Mouse (Mus musculus): ENCODE results near the gene 4933417A18Rik. TPM values are rescaled to one million over a fixed set of nuclear protein-coding genes. Genes with fewer than 3 reads are reported as not detected.
"Not testable (repeated sequence)": the region's sequence is repeated elsewhere in the genome, so short reads cannot be mapped to it uniquely, and the experiment has no call there.

The 4933417A18Rik gene
- polyA plus RNA-seq, 1 experiment = not detected

DNA sequence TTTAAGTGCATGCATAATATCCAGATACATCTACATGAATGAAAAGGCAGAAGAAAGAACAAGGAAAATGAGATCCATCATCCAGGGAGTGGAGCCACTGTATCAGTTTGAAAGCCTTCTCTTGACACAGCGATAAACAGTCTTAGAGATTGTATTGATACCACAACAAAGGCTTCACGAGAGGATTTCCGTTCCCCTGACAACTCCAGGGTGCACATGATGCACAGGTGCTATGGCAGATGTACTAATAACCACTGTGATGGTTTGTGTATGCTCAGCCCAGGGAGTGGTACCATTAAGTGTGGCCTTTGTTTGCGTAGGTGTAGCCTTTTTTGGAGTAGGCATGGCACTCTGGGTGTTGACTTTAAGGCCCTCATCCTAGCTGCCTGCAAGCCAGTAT lies 32.7 kb downstream of the 4933417A18Rik start:
- no peak overlapping the region for H3K4me3 ChIP-seq
- H3K4me2 ChIP-seq (ENCODE audit: low read depth) = no peak overlapping the region
- H3K79me2 ChIP-seq (ENCODE audit: control insufficient read depth, insufficient read depth) = no peaks in the 10 kb centered on the region
- TF ChIP-seq CEBPB (IDR thresholded peaks at IDR 0.05; ENCODE audit: insufficient read depth, poor library complexity, severe bottlenecking) = no peak
- TF ChIP-seq MAX (IDR thresholded peaks at IDR 0.05; ENCODE audit: low read depth) = no peak
- TF ChIP-seq POLR2AphosphoS2 (IDR thresholded peaks at IDR 0.05; ENCODE audit: insufficient read length, low read depth) = no peak
- TF ChIP-seq USF1 (IDR thresholded peaks at IDR 0.05; ENCODE audit: low read depth) = no peak
- no peak for TF ChIP-seq MYOD1 (IDR thresholded peaks at IDR 0.05; ENCODE audit: control insufficient read depth in 1 of 3, insufficient read length in 2 of 3, low read depth in 2 of 3)
- no peak for TF ChIP-seq TCF3 (IDR thresholded peaks at IDR 0.05; ENCODE audit: insufficient read length, low read depth)
- TF ChIP-seq TCF12 (IDR thresholded peaks at IDR 0.05; ENCODE audit: insufficient read depth, poor library complexity, severe bottlenecking) = no peak
- TF ChIP-seq REST (IDR thresholded peaks at IDR 0.05; ENCODE audit: insufficient read depth, insufficient read length) = no peak
- no peak overlapping the region for H3ac ChIP-seq (ENCODE audit: control insufficient read depth, insufficient read length)
- no peaks in the 10 kb centered on the region for H3K27me3 ChIP-seq (ENCODE audit: control insufficient read depth, insufficient read depth, insufficient read length)
- H3K36me3 ChIP-seq (ENCODE audit: control insufficient read depth, insufficient read depth) = no peaks in the 10 kb centered on the region

DNA sequence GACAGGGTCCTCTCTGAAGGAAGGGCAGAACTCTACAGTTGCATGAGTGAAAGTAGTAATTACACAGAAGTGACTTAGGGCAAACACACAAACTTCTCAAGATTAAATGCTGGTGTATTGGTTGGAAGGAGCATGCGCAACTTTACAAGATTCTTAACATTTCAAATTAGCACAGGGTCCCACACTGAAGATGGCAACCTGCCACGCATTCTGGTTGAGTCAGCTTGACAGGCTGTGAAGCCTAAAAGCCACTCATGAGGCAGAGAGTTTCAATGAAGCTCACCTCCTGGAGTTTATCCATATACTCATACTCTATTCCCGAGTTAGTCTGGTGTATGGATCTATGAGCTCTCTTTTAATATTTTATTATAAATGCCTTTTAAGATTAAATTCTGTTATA lies 33.9 kb downstream of the 4933417A18Rik start:
- H3K4me3 ChIP-seq; H3ac ChIP-seq (ENCODE audit: control insufficient read depth, insufficient read length); H3K79me2 ChIP-seq (ENCODE audit: control insufficient read depth, insufficient read depth); H3K4me2 ChIP-seq (ENCODE audit: low read depth); H3K27me3 ChIP-seq (ENCODE audit: control insufficient read depth, insufficient read depth, insufficient read length); H3K36me3 ChIP-seq (ENCODE audit: control insufficient read depth, insufficient read depth): not testable (repeated sequence)

DNA sequence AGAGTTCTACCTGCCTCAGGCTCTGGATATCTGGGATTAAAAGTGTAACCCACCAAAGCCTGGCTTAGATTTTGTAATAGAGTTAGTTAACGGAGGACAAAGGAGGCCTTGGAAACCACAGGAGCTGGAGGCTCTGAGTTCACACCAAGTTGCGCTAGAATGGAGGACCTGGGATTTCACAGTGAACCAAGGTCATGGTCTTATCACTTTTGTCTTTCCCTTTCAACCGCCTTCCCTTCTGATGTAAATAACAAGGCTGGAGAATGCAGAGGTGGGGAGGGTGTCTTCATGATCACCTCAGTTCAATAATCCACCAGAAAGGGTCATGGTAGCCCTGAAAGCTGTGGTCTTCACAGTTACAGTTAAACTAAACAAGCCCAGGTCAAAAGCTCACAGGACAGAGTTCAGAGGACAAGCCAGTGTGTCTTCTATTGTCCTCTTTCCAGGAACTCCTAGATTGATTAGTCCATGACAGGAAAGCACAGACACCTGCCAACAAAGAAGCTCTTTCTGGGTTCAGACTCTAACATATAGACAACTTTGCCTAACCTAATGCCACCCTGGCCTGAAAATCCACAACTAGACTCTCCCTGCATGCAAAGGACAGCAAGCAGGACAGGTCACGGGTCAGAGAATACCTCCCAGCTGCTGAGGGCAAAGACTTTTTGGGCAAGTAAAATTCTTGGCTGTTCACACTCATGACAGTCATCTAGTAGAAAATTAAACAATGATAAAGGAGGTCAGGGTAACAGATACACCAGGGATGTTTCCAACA lies 37.0 kb downstream of the 4933417A18Rik start:
- no peaks in the 10 kb centered on the region for H3K79me2 ChIP-seq (ENCODE audit: control insufficient read depth, insufficient read depth)
- no peaks in the 10 kb centered on the region for H3K27me3 ChIP-seq (ENCODE audit: control insufficient read depth, insufficient read depth, insufficient read length)
- TF ChIP-seq REST (IDR thresholded peaks at IDR 0.05; ENCODE audit: insufficient read depth, insufficient read length) (no peak), POLR2A (IDR thresholded peaks at IDR 0.05; ENCODE audit: insufficient read length, low read depth) (no peak), SRF (IDR thresholded peaks at IDR 0.05; ENCODE audit: control insufficient read depth, insufficient read length, low read depth) (no peak), MYOG (IDR thresholded peaks at IDR 0.05; ENCODE audit: control insufficient read depth in 1 of 3, insufficient read depth in 1 of 3, insufficient read length in 2 of 3, low read depth in 2 of 3) (no peak), POLR2AphosphoS2 (IDR thresholded peaks at IDR 0.05; ENCODE audit: insufficient read length, low read depth) (no peak), TCF3 (IDR thresholded peaks at IDR 0.05; ENCODE audit: insufficient read length, low read depth) (no peak), CEBPB (IDR thresholded peaks at IDR 0.05; ENCODE audit: insufficient read depth, poor library complexity, severe bottlenecking) (no peak), USF1 (IDR thresholded peaks at IDR 0.05; ENCODE audit: low read depth) (no peak), E2F4 (IDR thresholded peaks at IDR 0.05; ENCODE audit: insufficient read depth) (no peak), MYOD1 (IDR thresholded peaks at IDR 0.05; ENCODE audit: control insufficient read depth in 1 of 3, insufficient read length in 2 of 3, low read depth in 2 of 3) (no peak), TCF12 (IDR thresholded peaks at IDR 0.05; ENCODE audit: insufficient read depth, poor library complexity, severe bottlenecking) (no peak), MAX (IDR thresholded peaks at IDR 0.05; ENCODE audit: low read depth) (no peak)
- no peak overlapping the region for H3K4me2 ChIP-seq (ENCODE audit: low read depth)
- no peak overlapping the region for H3K4me3 ChIP-seq
- H3K36me3 ChIP-seq (ENCODE audit: control insufficient read depth, insufficient read depth) = no peaks in the 10 kb centered on the region
- H3ac ChIP-seq (ENCODE audit: control insufficient read depth, insufficient read length) = no peak overlapping the region

DNA sequence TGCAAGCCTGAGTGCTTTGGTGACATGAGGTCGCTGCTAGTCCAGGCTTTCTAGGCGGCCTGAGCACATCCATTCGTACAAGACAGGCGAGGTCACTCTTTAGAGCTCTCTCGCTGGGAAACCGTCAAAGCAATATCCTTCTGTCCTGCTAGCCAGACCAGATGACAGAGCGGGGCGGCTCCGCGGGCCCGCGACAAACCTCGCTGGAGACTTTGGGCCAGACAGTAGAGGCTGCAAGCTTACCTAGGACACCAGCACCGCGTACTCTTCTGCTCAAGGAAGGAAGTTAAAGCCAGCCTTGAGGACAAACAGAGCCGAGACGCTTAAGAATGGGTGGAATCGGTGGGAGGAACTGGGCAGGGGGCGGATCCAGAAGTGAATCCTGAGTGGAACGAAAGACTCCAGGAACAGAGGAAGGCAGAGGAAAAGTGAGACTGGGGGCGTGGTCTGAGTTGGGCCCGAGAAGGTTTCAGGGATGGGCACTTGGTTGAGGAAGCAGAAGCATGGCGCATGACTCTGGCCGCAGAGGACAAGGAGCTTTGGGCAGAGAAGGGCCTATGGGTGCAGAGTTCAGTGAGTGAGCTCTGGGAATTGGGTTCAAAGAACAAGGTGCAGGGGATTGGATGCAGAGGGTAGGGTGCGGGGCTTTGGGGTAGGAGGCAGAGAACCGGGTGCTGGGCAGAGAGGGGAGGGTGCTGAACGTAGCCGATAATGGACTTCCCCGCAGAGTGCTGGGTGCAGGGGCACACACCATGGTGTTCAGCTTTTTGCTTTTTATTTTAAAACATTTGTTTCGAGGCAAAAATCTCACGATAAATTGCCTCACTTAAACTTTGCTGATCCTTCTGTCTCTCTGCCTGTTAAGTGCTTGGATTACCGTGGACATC lies 39.5 kb downstream of the 4933417A18Rik start, which contains the start of gene Eci3:
Gene Eci3 (minus strand): TSS at position 300 of the 887 bp plus-strand sequence.
- H3K27me3 ChIP-seq (ENCODE audit: control insufficient read depth, insufficient read depth, insufficient read length) = no peaks in the 10 kb centered on the region
- no peaks in the 10 kb centered on the region for H3K79me2 ChIP-seq (ENCODE audit: control insufficient read depth, insufficient read depth)
- peak within 1 kb of the TSS; percentile 12 for H3K4me2 ChIP-seq (ENCODE audit: low read depth)
- TF ChIP-seq POLR2A (IDR thresholded peaks at IDR 0.05; ENCODE audit: insufficient read length, low read depth) (no peak), POLR2AphosphoS2 (IDR thresholded peaks at IDR 0.05; ENCODE audit: insufficient read length, low read depth) (no peak), MYOG (IDR thresholded peaks at IDR 0.05; ENCODE audit: control insufficient read depth in 1 of 3, insufficient read depth in 1 of 3, insufficient read length in 2 of 3, low read depth in 2 of 3) (no peak), MYOD1 (IDR thresholded peaks at IDR 0.05; ENCODE audit: control insufficient read depth in 1 of 3, insufficient read length in 2 of 3, low read depth in 2 of 3) (no peak)
- H3K36me3 ChIP-seq (ENCODE audit: control insufficient read depth, insufficient read depth) = no peaks in the 10 kb centered on the region
- H3K4me3 ChIP-seq = no peak within 1 kb of the TSS
- H3ac ChIP-seq (ENCODE audit: control insufficient read depth, insufficient read length) = no peak within 1 kb of the TSS

DNA sequence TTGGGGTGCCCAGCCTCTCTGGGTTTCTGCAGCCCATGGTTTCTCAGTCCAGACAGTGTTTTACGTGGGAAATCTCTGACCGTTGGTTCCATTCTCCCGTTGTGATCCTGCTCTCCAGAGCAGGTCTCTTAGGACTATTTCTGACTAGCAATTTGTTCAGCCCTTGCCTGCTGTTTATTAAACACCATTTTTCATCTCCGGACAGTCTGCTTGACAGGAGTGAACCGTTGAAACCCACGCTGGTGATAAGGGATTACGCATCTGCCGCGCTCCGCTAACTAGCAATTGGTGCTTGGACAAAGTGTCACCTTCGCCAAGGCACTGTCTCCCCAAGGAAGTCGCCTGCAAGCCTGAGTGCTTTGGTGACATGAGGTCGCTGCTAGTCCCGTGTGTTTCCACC lies 40.2 kb downstream of the 4933417A18Rik start:
- no peaks in the 10 kb centered on the region for H3K79me2 ChIP-seq (ENCODE audit: control insufficient read depth, insufficient read depth)
- no peak overlapping the region for H3ac ChIP-seq (ENCODE audit: control insufficient read depth, insufficient read length)
- no peaks in the 10 kb centered on the region for H3K36me3 ChIP-seq (ENCODE audit: control insufficient read depth, insufficient read depth)
- H3K27me3 ChIP-seq (ENCODE audit: control insufficient read depth, insufficient read depth, insufficient read length) = no peaks in the 10 kb centered on the region
- TF ChIP-seq TCF3 (IDR thresholded peaks at IDR 0.05; ENCODE audit: insufficient read length, low read depth) = no peak
- no peak for TF ChIP-seq MAX (IDR thresholded peaks at IDR 0.05; ENCODE audit: low read depth)
- no peak for TF ChIP-seq SRF (IDR thresholded peaks at IDR 0.05; ENCODE audit: control insufficient read depth, insufficient read length, low read depth)
- no peak for TF ChIP-seq TCF12 (IDR thresholded peaks at IDR 0.05; ENCODE audit: insufficient read depth, poor library complexity, severe bottlenecking)
- H3K4me2 ChIP-seq (ENCODE audit: low read depth) = no peak overlapping the region
- H3K4me3 ChIP-seq = no peak overlapping the region
